Mouse (Mus musculus): Measurements from ENCODE around the gene Hbs1l.

Gene Hbs1l

DNA sequence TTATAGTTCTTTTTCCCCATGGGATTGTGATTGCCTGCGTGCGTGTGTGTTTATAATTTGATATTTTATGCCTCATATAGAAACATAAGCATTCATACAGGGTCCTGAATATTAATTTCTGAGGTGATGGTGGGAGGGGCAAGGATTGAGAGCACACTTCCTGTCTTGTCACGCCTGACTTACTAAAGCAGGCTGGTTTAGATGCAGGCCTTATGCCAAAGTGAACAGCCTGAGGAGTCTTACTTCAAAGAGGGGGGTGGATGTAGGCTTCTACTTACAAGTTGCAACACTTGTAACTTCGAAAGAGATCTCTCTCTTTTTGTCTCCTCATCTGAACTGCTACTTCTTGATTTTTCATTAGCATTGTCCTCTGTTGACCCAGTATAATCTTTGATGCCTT lies 18.0 kb downstream of the Hbs1l start:
- DNase-seq, result no peak

DNA sequence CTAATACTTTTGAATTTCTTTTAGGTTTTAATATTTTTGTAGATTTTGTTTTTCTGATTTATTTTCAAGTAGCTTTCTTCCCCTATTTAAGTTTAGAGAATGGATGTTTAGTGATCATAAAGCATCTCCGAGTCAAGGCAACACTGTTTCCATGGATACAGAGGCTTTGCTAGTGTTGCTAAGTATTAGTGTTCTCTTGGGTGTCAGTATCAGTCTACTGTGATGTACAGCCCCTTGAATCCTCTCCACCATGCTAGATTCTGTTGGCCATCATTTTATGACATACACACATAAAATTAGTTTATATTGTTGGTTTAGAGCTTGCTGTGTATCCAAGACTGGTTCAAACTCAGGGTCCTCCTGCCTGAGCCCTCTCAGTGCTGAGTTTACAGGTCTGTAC lies 20.3 kb downstream of the Hbs1l start:
- no peak for DNase-seq

DNA sequence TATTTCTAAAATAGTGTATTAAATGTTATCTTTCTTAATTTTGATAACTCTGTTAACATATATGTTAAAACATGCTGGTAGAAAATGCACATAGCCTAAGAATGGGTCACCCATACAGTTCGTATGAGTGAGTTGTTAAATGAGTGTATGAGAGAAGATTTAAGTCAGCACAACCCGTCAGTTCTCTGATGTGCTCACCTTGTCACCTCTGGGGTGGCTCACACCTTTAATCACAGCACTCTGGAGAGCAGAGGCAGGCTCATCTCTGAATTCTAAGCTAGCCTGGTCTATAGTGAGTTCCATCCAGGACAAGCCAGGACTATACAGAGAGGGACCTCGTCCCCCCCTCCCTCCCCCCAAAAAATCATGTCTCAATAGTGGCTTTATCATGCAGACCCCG lies 22.5 kb downstream of the Hbs1l start:
- DNase-seq, result no peak

DNA sequence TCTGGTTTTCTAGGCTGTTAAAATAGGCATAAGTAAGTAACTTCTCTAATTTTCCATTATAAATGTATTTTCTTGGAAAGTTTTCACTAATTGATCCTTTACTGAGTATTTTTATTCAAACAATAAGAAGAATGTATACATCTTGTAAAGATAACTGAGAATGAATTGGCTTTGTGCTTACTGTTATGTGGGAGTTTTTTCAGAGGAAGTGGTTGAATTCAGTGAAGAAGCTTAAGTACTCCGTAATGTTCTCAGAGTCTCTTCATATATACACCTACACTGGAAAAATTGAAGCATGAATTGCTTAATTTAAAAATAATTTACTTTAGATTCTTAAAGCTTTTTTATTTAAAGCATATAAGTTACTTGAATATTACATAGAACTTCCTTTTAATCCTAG lies 23.2 kb downstream of the Hbs1l start:
- no peak for DNase-seq

DNA sequence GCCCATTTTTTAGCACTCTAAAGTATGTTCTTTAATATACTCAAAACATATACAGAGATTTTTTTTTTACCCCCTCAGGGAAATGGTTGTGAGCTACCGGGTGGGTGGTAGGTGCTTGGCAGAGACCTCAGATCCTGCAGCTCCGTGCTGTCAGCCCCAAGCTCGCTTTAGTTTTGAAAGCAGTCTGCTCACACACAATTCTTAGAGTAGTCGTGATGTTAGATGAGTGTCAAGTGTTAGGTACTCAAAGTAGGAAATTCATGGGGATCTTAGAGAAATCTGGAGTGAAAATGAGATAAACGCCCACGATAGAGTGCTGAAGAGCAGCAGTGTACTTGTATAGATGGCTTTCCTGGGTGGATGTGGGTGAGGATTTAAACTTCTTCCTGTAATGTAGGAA lies 24.8 kb downstream of the Hbs1l start:
- no peak for DNase-seq

DNA sequence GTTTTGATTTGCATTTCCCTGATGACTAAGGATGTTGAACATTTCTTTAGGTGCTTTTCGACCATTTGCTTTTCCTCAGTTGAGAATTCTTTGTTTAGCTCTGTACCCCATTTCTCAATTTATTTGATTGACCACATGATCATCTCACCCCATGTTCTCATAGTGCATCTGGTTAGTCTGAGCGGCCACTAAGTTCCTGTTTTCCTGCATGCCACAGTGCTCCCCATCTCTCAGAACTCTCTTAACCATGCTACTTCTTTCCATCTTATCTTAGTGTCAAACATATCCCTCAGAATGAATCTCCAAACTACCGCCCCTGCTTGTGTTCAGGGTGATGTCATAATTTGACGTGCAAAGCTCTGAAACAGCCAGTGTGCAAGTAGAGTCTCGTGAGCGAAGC lies 30.6 kb downstream of the Hbs1l start:
- DNase-seq, result no peak

DNA sequence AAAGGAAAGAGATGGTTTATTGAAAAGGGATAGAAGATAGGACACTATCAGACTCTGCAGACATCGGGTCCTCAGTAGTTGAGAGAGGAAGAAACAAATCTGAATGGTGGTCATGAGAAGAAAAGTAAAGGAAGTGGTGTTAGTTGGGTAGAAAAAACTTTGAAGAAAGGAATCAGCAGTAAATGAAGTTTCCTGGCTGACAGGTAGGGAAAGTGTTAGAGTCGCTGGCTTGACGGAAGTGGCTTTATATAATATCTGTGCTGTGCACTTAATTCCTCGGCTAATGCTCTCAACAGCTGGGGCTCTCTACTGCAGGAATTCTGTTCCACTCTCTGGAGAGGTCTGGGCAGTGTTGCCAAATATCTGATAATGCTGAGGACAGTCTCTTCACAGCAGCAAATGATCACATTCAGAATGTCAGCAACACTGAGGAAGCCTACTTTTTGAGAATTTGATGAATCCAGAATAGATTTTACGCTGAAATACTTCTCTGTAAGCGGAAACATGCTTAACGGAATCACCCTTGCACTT lies 31.9 kb downstream of the Hbs1l start:
- DNase-seq, result no peak

DNA sequence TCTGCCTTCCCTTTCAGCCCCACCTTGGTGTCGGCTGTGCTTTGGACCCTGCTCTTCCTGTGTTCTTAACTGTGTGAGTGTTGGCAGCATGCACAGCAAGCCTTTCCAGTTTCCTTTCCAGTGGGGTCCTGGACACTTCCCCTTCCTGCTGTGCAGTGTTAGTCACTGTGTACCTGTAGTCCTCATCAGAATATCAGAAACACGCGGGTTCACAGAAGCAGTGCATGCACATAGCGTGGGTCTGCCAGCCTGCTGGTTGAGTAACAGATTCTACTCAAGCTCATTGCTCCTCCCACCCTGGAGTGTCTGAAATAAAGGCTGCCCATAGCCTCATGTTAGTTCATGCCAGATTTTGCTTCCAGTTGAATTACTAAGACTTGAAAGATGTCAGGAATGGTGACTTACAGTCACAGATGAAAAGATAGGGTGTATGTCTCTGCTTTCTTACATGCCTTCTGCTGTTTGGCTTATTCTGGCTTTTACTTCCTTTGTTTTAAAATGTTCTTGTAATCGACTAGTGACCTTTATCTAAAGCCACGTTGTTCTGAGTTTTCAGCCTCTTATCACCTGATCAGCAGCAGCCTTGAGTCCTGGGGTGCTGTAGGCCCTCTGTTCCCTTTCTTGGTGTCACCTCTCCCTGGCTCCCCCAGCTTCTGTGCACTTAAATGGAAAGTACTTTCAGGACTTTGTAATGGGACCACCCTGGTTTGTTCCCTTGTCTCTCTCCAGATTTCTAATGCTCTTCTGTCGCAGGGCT lies 38.7 kb downstream of the Hbs1l start:
- DNase-seq, result no peak

DNA sequence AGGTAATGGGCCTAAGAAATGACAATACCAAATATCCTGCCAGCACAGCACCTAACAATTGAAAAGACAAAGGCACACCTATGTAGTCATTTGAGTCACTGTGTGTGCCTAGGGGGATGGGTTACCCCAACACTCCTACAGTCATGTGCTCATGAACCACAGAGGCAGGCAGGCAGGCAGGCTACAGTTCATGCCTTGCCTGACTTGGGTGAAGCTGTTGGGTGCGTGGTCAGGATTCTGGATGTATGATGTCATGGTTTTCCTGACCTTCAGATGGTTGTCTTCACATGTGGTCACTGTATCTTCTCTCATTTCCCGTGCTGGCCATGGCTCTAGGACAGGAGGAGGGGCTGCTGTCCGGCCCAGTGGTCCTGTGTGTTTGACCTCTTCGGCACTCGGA lies 39.8 kb downstream of the Hbs1l start:
- DNase-seq, result no peak

DNA sequence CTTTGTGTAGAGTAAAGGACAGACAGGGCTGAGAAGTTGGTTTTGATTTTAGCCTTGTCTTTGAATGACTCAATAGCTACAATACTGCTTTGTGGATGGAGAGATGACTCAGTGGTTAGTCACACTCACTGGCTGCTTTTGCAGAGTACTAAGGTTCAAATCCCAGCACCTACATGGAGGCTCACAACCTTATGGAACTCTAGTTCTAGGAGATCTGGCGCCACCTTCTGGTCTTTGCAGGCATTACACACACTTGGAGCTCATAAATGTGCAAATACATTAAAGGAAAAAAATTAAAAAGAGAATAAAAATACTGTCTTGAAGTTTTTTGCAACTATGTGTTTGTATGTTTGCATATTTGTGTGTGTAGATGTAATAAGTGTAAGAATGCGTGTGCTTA lies 41.4 kb downstream of the Hbs1l start:
- peak; percentile 25 for DNase-seq

DNA sequence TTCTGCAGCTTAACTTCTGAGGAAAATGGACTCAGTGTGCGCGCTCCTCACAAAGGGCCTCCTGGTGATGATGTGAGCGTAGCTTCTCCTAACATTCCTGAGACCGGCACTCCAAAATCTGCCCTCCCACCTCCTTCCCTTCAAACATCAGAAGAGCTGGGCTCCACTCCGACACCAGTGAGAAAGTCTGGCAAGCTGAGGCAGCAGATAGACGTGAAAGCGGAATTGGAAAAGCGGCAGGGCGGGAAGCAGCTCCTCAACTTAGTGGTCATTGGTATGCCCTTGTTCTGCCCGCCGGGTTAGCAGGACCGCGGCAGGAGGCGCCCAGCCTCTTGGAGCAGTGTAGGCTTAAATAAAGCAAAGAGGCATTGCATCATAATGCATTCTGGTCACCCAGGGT lies 45.9 kb downstream of the Hbs1l start:
- no peak for DNase-seq

DNA sequence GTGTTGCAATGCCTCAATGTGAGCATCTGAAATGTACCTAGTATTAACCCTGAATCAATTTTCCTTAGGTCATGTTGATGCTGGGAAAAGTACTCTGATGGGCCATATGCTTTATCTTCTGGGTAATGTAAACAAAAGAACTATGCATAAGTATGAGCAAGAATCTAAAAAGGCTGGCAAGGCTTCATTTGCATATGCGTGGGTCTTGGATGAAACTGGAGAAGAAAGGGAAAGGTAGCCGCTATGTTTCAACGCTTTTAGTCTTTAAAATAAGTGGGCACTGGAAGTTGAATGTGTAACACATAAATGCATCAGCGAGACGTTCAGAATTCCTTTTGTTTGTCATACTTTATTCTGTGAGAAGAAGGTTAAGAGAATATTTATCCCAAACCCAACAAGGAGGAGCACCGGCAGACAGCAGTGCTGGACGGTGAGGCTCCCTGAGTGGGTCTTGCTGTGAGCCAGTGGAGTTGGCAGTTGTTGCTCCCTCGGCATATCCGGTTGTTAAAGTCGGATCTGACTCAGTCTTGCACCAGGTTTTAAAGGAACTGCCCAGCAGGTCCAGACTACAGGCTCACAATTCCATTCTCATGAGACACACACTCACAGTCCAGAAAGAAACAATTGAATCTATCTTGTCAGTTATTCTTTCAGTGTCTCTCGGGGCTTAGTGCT lies 46.7 kb downstream of the Hbs1l start:
- no peak for DNase-seq

DNA sequence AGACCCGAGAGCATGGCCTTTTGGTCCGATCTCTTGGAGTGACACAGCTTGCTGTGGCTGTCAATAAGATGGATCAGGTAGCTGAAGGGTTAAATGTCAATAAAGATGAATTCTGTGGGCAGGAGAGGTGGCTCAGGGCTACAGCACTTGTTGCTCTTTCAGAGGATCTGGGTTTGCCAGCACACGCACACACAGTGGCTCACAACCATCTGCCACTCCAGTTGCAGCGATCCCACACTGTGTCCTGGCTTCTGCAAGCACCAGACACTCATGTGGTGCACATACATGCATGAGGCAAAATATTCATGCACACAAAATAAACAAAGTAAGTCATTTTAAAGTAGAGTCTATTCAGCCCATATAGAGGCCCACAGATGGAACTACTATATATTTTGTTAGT lies 51.6 kb downstream of the Hbs1l start:
- no peak for DNase-seq

DNA sequence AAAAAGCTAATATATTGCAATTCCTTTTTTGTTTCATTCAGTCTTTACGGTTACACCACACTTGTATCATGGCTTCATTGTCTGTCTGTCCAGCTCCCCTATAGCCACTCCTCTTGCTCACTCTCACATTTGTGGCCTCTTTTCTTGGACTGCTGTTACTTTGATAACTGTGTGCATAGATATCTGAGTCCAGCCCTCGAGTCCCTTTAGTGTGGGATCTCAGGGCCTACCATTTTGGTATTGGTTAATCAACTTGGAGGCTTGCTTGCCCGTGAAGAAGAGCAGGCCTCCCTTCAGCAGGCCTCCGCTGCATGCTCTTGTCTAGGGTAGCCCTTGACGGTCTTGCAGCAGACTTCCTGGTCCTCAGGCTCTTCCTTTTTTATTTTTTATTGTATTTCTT lies 53.7 kb downstream of the Hbs1l start:
- DNase-seq, result no peak

DNA sequence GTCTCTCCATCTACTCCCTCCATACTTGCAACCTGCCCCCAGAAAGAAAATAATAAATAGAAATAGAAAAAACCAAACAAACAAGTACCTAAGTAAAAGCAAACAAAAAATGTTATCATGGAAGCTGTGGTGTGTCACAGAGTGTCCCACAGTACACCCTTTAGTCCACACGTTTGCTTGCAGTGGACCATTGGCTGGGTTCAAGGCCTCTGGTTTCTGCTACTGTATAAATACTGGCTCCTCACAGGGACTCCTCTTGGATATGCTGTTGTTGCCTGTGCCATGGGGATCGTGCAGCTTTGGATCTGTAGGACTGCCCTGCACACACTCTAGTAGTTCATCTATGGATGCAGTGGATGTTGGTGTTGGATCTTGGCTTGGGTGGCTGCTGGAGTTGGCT lies 54.2 kb downstream of the Hbs1l start:
- DNase-seq, result no peak

DNA sequence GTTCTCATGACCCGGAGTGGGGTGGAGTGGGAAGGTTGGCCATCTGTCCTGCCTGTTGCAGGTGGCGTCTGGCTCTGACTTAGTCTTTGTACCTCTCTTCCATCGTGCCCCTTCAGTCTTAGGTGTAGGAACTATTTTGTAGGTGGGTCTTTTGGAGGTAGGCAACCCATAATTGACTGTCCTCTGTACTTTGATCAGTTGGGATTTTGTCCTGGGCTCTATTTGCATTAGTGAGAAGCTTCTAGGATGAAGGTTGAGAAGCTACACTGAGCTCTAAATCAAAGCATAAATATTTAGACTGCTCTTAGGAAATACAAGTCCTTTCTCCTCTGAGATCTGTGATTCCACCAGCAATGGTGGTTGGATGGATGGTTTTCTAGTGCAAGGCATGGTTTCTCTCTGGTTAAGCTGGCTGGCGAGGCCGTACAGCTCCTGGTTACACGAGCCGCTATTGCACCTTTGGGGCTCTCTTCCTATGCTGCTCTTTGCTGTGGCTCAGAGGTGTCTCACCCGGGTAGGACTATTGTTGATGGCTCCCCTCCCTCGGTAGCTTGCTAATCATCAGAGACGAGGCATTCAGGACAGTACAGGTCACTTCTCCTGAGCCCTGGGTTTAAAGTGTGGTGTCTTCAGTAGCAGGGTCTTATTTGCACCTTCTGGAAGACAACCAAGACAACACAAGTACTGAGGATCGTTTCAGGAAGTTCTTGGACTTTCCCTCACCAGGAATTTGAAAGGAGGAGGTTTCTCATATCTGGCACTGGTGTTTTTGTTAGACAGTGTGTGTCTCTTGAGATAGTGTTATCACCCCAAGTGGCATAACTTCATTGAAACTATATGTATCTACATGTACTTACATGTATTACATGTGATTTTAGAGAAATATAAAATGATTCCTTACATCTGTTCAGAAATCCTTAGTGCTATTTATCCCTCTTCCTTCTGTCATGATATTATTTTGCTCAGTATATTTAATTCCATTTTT lies 55.0 kb downstream of the Hbs1l start:
- DNase-seq, result no peak

DNA sequence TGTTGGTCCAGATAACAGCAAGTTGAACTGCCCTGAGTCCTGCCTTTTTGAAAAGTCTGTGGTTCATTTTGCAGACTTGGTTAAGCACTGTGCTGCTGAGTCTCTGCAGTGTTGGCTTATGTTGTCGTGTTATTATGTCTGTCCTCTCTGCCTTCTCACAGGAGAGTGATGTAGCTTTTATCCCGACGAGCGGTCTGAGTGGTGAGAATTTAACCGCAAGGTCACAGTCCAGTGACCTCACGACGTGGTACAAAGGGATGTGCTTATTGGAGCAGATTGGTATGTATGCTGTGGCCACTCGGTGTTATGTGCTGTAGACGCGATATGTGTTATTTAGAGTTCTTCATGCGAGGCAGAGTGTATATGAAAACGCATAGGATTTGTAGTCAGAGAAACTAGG lies 56.0 kb downstream of the Hbs1l start:
- DNase-seq, result no peak

DNA sequence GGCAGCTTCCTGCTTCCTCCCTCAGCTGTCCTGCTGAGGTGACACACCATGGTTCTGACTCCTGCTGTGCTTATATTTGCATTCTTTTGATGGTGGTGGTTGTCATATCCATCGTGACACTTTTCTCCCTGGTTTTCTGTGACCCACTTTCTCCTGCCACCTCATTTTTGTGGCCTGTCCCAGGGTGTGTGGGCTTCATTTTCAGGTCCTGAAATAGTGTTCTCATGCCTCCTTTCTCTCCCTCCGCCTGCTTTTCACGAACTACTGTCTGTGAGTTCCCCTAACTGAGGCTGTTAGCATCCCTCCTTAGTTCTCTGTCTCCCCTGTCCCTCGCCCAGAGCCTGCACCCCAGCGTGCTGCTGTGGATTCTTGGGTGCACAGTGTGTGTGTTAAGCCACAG lies 58.1 kb downstream of the Hbs1l start:
- DNase-seq, result no peak

DNA sequence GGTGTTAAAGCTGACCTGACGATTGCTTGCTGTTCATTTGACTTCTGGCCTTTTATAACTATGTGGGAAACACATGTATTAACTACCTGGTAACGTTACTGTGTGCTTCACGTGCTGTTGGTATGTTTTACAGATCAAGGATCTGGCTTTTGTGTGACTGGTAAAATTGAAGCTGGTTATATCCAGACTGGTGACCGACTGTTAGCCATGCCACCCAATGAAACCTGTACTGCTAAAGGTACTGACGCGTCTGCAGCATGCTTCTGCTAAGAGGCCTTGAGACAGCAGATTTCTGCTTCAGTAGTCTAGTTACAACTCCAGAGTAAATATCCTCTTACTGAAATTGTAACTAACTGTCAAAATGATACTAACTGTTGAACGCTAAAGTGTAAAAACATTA lies 58.7 kb downstream of the Hbs1l start:
- no peak for DNase-seq

DNA sequence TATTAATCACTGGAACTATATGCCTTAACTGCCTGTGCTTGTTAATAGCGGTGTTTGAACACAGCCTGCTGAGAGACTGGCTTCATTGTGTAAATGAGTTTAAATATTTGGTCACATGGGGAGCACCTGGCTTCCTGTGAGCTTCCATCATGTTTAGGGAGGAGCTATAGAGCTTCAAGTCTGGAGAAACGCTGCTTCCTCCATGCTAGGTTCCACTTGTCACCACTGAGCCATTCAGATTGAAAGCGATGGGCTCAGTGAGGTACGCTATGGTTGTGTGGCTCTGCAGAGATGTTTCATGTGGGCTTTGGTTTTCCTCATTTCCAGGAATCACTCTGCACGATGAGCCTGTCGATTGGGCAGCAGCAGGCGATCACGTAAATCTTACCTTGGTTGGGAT lies 62.2 kb downstream of the Hbs1l start:
- DNase-seq, result no peak

DNA sequence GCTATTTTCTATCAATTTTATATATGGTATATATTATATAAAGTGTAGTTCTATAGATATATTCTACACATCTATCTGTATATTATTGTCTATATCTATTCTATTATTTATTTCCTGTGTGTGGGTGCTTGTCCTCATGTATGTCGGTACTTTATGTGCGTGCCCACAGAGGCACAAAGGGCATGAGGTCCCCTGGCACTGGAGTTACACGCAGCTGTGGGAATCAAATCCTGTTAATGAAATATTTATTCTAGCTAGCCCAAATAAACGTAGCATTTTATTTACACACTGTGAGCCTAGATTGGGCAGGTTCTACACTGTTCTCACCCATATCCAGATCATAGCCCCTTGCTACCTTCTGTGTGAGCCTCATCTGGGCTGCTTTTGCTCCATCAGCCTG lies 63.3 kb downstream of the Hbs1l start:
- no peak for DNase-seq

DNA sequence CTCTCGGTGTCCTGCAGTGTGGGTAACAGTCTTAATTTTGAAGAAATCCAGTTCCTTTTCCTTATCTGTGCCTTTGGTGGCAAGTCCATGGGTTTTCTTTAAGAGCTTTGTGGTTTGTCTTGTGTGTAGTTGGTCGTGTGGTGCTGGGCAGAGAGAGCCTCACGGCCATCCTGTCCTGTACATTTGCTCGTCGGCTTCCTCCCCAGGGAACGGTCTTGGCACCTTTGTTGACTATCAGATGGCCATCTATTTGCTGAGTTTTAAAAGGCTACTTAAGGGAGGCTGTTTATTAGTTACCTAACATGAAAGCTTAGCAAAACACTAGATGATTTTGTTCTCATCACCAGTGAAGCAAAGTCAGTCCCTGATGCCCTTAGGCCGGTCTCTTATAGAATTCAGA lies 66.1 kb downstream of the Hbs1l start:
- DNase-seq, result no peak

DNA sequence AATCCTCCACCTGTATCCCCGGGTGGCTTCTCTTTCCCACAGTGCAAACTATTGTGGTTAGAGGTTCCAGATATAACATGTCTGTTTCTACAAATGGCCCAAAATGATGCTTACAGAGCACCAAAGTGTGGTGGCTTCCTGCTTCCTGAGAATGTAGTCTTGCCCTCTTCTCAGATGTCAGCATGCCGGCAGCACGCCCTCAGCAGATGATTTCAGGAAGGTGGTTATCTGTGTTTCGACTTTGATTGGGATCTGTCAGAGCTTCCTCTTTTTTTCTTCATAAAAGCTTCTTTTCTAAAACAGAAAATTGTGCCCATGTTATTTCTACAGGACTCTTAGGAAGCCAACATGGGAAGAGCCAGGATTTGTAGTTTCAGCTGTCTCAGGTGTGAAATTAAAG lies 67.5 kb downstream of the Hbs1l start:
- no peak for DNase-seq

DNA sequence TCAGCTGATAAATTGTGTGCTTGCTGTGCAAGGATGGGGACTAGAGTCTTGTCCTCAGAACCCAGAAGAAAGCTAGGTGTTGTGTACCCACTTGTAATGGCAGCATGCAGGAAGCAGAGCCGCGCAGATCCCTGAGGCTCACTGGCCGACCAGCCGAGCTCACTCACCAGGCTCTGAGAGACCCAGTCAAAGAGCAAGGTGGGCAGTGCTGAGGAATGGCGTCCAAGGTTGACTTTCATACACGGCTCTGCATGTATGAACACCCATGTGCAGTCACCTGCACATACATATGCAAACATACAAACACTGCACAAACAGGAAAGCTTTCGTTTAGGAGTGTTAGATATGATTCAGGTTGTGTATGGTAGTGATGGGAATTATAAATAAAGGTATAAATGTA lies 69.2 kb downstream of the Hbs1l start:
- DNase-seq, result no peak

Data from right cerebral cortex, postnatal 4 days (tissue).